Mouse (Mus musculus): Measurements from ENCODE around the gene Crtc1.

Gene Crtc1

DNA sequence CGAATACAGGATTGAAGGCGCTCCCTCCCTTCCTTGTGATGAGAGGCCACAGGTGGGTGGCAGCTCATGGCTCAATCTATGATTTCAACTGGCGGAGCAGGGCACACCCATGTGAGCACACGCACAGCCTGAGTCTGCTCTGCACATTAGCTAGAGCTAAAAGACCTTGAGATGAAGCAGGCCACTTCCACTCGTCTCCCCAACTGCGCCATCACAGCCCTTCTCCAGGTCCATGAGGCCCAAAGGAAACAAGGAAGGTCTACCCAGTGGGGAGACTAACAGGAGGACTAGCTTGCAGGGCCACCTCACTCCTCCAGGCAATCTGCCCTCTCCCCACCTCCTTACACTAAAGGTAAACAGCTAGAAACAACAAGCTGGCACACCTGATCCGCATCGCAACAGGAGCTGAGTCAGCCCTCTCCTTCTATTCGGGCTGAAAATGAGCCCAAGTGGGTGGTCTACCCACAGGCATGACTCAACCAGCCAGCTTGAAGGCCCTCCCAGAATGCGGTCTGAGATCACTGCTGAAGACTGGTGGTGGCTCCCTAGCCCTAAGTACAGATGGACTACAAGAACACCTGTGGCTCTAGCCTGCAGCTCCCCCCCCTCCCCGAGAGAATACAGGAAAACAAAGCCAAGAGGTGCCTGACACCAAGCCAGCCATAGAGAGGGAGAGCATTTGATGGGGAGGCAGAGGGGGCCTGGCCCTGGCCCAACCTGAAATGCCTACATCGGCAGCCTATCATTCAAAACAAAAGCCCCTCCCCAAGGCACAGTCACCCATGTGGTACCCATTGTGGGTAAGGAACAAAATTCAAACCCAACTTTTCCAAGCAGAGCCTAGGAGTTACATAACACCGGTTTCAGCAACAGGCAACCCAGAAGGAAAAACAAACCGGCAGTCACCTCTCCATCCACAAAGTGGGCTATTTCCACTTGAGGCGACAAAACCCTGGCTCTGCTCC lies 88.1 kb downstream of the Crtc1 start:
- DNase-seq (ENCODE audit: low spot score in 2 of 2): no peak

DNA sequence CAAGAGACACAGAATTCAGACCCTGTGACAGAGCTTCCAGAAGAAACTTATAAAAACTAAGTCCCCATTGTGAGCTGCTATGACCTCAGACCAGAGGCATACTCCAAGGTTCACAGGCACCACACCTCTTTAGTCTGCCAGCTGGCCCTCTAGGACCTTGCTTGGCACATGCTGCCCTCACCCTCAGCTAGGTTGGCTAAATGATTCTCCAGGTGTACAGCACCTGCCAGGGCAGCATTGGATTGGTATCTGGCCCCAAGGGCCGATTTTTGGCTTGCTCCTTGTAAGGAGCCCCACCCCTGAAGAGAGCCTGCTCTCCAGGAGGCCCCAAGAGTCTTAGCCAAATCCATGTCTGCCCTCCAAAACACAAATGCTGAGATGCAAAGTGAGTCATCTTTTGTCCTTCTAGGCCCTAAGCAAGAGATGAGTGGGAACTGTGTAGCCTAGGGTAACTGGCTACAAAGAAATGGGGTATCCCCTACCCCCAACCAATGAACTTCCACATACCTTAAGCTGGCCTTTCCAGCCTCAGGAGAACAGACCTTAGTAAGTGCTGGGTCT lies 91.4 kb downstream of the Crtc1 start:
- no peak for DNase-seq (ENCODE audit: low spot score in 2 of 2)

DNA sequence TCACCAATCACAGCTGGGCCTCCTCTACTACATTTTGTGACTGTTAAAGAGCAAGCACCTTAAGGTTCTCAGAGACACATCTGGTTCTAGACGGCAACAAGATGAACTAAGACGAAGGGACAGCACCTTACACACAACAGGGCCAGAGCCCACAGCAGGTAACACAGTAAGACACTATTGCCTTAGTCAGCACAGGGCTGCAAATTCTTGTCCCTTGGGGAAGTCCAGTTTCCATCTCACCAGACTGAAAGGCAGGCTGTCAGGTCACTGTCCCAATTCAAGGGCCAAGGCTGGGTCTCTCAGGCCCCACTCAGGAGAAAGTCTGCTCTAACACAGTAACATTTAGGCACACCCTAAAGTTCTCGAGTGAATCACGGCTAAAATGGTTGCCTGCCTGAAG lies 91.9 kb downstream of the Crtc1 start:
- DNase-seq (ENCODE audit: low spot score in 2 of 2): no peak

DNA sequence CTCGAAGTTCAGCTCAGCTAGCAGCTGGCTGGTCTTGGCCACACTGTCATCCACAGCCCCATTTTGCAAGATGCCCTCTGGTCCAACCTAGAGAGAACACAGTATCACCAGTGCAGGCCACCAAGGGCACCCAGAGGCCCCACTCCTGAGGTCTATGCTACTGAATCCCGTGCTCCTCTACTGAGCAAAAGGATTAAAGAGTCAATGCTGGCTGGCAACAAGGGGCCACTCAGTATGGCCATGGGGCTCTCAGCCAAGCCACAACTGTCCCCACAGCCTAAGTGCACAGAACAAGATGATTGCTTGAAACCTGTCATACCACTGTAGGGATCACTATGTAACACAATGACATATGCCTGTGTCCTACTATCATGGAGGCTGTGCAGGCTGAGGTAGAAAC lies 95.1 kb downstream of the Crtc1 start:
- DNase-seq (ENCODE audit: low spot score in 2 of 2): no peak

DNA sequence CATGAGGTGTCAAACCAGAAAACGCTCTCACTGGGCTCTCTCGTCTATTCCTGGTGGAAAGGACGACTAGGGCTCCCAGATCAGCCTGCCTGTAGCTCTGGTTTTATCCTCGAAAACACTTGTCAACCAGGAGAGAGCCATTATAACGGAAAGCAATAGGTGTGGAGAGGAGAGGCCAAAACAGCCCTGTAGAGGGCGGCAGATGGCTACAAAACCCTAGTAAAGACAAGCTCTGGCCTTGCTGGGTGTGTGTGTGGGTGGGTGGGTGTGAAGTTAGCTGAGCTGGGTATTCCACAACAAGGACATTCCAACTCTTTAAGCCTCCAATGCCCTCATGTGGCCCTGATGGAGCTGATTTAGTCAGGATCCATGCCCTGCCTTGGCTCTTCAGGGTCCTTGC lies 95.7 kb downstream of the Crtc1 start:
- no peak for DNase-seq (ENCODE audit: low spot score in 2 of 2)

DNA sequence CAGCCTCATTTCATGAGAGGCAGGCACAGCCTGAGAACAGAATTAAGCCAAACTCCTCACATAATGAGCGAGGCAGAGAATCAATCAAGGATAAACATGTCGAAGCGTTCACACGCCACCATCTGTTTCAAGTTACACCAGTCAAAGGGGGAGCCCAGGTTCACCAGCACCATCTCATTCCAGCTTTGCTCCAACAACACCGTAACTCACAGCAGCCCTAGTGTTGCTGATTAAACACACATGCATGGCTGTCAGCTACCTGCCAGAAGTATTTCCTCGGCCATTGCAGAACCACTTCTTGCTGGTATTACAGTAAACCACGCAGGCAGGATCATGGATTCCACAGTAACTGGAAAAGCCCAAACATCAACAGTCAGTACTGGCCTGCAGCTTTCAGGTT lies 96.3 kb downstream of the Crtc1 start:
- DNase-seq (ENCODE audit: low spot score in 2 of 2): no peak

DNA sequence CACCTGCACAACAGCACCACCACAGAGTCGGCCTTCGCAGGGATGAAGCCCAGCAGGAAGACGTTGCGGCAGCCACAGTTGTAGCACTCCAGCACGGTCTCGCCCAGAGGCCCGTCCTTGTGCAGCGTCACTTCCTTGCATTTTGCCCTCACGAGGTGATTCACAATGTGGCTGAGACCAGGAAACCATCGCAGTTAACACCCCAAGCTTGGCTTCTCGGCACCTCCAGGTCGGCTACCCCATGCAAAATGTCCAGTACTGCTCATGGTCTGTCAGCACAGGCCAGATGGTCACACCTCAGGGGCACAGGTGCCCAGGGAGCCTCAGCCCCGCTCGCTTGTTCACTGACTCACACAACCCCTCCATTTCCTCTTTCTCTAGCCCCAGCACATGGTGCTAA lies 97.4 kb downstream of the Crtc1 start:
- no peak for DNase-seq (ENCODE audit: low spot score in 2 of 2)

DNA sequence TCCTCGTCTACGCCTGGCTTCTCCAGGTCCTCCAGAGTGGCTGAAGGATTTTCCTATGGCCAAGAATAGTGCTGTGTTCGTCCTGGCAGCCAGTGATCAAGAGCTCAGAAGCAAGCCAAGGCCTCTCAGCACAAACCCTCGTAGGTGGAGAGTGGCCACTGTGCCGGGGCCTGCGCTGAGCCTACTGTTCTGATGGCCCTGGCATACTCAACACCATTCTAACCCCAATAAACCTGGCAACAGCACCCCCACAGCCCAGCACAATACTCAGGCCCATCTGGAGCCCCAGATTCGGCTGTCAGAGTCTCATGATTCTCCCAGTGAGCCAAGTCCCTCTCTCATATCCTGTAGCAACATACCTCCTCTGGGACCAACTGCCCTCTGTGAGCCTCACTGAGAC lies 98.7 kb downstream of the Crtc1 start:
- DNase-seq (ENCODE audit: low spot score in 2 of 2): no peak

DNA sequence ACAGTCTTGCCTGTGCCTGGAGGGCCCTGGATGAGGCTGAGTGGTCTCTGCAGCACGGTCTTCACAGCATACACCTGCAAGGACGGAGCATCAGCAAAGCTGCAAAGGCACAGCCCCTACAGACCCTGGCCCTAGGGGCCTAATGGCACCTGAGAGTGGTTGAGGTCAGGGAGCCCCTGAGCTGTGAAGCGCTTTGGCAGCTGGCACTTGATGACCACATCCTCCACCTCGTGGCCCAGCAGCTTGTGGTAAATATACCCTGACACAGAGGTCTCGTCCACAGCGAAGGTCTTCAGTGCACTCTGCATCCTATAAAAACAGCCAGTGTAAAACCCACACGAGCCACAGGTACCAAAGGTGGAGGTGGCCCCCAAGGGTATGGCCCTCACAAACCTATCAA lies 100.4 kb downstream of the Crtc1 start:
- DNase-seq (ENCODE audit: low spot score in 2 of 2): no peak

DNA sequence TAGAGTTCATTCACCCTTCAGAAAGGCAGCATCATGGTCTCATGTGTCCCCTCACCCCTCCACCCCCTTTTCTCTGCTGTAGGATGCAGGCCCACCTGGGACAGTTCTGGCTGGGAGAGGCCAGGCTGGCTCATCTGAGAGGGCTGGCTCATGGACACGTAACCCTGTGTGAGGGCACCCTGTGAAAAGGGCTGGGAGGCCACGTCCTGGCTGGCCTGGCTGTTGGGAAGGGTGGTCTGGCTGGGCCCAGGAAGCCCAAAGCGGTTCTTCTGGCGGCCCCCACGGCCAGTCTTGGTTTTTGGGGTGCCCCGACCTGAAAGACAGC lies 106.5 kb downstream of the Crtc1 start:
- no peak for DNase-seq (ENCODE audit: low spot score in 2 of 2)

Measured in frontal cortex, postnatal 14 days (tissue).